Mouse (Mus musculus) gastrocnemius, adult 2 months (tissue): Measurements from ENCODE around the gene Pou3f3. TPM values are rescaled to one million over a fixed set of nuclear protein-coding genes. Genes with fewer than 3 reads are reported as not detected.

Experiments
- DNase-seq: peaks from one replicate; pipeline ENCODE4 v3.0.0; 2022
- H3K27ac ChIP-seq: fragments of 200-600 bp; 2 replicates; pipeline ENCODE4 v1.8.1; 2022; ENCODE audit warnings: mild to moderate bottlenecking
- H3K4me3 ChIP-seq: fragments of 200-600 bp; 2 replicates; pipeline ENCODE4 v1.8.1; 2022; ENCODE audit warnings: mild to moderate bottlenecking, moderate library complexity
- CTCF ChIP-seq: fragments of 200-600 bp; IDR thresholded peaks from 2 replicates; pipeline ENCODE4 v1.8.1; 2022; ENCODE audit warnings: antibody characterized with exemption, mild to moderate bottlenecking, moderate library complexity
- intact Hi-C: fragments of 180-260 bp; cut with DNase I; formaldehyde crosslinking; loops from one replicate; pipeline ENCODE4 v1.15.1; 2025
- total RNA-seq, 2 experiments: library from RNA; stranded (reverse); gene quantifications; 2 replicates each; pipeline ENCODE4 v1.2.3; 2021

The Pou3f3 gene
- total RNA-seq, 2 experiments from 2014 or later = not detected

DNA sequence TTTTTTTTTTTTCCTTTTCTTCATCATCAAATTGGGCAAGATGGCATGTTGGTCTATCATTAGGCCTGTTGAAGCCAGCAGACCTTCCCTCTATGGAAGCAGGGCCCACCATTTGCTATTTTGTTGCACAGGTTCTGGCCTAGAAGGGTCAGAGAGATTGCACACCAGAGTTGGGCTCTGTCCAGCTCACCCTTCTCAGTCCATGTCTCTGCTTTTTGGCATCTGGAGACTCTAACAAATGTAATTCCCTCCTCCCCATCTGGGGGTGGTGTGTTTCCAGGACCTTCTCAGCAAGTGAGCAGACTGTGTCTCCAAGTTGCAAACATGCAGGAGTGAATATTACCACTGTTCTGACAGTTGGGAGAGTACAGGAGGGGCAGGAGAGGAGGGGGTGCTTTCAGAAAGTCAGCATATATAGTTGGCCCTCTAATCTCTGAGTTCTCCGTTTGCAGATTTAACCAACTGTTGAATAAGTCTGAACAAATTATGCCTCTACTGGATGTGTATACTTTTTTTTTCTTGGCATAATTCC is 28.3 kb downstream of the Pou3f3 start:
- TF ChIP-seq CTCF = no peak
- no peak overlapping the region for H3K27ac ChIP-seq
- intact Hi-C loops = no loop called here
- no peak overlapping the region for H3K4me3 ChIP-seq
- no peak for DNase-seq

DNA sequence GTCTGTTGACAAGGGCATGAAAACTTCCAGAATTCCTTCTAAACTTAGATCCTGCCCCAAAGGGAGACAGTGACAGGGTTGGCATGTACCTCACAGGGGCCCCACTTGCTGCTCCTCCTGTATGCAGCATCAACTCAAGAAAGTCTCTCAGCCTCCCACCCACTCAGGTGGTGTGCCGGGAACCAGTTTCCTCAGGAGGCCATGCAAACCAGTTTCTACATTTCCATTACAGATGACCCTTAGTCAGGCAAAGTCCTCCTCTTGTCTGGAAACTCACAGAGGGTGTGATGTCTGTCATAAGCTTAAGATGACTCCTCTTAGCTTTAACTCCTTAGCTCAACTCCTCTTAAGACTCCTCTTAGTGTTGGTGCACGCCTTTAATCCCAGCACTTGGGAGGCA is 29.3 kb downstream of the Pou3f3 start:
- DNase-seq = no peak
- intact Hi-C loops = no loop called here
- Histone ChIP-seq H3K27ac (no peak overlapping the region), H3K4me3 (no peak overlapping the region)
- no peak for TF ChIP-seq CTCF

DNA sequence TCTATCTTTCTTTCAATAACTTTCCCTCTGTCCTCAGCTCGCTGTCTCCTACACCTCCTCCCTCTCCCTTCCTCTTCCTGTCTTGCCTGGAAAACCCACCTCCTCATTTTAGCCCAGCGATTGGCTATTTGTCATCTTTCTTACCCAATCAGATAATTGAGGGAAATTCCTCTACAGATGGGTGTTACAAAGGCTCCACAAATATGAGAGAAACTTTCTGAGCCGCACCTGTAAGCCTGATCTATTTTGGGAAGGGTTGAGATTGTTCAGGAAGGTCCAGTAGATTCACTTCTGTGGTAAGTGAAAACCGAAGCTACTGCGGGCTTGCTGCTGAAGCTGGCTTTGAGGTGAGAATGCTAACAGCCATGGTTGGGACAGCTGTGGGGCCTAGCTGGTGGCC is 31.6 kb downstream of the Pou3f3 start:
- TF ChIP-seq CTCF = no peak
- no peak for DNase-seq
- Histone ChIP-seq H3K27ac (no peak overlapping the region), H3K4me3 (no peak overlapping the region)
- intact Hi-C loops = no loop called here

DNA sequence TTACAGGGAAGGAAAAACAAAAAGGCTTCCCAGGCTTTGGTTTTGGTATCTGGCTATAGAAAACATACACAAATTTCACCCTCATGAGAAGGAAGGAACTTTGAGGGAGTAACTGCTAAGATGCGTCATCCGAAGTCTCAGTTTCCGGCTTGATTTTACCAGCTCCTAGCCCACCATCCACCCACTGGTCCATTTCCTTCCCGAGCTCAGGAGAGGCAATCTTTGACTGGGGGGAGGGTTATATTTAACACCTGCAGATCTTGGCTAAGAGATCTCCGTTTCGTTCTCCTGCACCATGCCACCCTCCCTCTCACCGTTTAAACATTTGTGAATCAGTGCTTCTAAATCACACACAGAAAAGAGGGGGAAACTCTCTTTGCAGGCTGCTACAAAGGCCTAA is 32.1 kb downstream of the Pou3f3 start:
- TF ChIP-seq CTCF = no peak
- Histone ChIP-seq H3K27ac (no peak overlapping the region), H3K4me3 (no peak overlapping the region)
- intact Hi-C loops = no loop called here
- no peak for DNase-seq

DNA sequence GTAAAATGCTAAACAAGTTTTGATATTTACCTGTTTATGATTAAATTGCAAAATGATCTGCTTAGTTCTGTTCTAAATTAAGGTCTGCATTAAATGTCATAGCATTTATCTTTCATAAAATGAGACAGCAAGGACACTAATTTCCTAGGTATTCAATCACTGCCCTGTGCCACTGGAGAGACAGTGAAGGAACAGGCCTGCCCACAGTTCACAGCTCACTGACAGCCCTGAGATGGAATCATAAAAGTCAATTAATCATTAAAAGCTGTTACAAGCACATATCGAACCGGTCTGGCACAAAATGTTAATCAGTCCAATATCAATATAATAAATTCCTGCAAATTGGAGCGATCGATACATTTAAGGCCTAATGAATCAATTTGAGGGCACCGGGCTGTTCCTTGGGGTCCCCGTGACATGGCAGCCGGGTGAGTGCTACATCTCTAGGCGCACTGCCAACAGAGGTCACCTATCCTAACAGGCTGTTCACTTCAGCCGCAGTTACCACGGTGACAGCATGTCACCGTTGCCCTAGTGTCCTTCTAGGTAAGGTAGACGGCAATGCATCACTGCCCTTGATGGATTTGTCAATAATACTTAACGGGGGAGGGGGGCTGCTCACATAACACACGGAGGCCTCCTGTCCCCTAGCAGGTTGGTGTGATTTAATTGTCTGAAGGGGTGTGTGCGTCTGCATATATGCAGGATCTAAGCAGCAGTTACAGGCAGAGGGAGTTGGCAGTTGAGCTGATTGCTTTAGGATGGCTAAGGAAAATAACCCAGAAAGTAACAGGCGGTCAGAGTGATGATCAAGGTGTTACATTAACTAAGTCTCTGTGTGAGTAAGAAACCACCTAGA is 46.0 kb downstream of the Pou3f3 start:
- intact Hi-C loops = no loop called here
- no peak for DNase-seq
- TF ChIP-seq CTCF = no peak
- Histone ChIP-seq H3K27ac (no peak overlapping the region), H3K4me3 (no peak overlapping the region)

DNA sequence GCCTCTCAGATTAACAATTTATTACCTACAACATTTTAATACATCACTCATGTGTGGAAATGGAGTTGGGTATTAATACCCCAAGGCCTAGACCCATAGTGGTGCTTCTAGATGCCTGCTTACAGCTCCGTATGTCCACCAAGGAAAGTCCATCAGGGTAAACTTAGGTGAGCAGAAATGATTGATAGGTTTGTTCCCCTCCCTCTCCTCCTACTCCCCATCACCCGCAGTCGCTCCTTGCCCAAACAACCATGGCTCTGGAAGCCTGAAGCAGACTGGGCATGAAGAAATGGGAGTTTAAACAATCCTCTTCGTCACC is 46.6 kb downstream of the Pou3f3 start:
- DNase-seq = no peak
- Histone ChIP-seq H3K27ac (no peak overlapping the region), H3K4me3 (no peak overlapping the region)
- intact Hi-C loops = no loop called here
- TF ChIP-seq CTCF = no peak

DNA sequence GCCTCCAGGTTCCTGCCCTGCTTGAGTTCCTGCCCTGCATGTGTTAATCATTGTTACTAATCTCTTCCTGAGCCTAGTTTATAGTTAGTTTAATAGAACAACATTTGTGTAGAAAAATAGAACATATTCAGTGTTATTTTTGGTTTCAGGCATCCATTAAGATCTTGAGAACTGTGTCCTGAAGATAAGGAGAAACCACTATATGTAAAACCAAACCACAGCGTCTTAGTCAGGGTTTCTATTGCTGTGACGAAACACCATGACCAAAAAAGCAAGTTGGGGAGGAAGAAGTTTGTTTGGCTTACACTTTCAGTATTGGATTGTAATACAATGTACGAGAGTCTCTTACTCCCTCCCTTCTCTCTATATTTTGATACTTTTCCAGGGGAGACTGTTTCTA is 49.5 kb downstream of the Pou3f3 start:
- H3K4me3 ChIP-seq = no peak overlapping the region
- no peak for DNase-seq
- TF ChIP-seq CTCF = no peak
- no peak overlapping the region for H3K27ac ChIP-seq
- intact Hi-C loops = no loop called here

DNA sequence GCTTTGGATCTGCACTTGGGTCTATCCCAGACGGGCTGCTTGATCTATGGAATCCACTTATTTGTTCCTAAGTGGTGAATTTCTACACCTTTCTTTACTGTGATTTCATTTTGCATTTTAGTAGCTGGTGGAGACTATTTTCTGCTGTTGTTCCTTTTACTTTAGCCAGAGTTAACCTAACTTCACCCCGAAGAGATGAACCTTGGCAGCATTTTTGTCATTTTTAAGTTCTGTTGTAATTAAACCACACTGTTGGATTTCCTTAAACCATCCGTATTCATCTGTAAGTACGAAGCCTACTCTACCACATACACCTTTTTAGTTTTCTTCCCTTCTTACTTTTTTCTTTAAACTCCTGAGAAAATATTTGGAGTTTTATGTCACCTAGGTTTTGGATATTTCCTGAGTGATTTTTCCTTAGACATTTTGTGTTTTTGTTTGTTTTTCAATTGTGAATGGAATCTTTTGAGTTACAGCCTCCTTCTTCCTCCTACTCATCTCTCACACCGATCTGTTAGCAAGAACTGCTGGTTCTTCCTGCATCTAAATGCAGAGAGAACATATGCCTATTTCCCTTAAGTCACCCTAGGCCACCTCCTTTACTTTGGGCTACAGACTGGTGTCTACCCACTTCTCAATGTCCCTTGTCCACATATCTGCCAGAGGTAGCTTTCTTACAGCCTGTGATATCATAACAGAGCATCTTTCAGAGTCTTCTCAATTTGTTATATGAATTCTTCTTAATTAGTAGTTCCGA is 54.1 kb downstream of the Pou3f3 start:
- intact Hi-C loops = no loop called here
- TF ChIP-seq CTCF = no peak

More for the DNA sequence above, 54.1 kb downstream of the Pou3f3 start:
- no peak for DNase-seq
- Histone ChIP-seq H3K27ac (no peak overlapping the region), H3K4me3 (no peak overlapping the region)

Other genes with a start within 250 kb of the Pou3f3 start
- 10 to 100 TPM; 43.6 to 59.1 TPM for gene Mrps9, start 155.5 kb downstream of the Pou3f3 start, total RNA-seq